ENCODE assay signal across 38 mouse cellular contexts in the genomic region with DNA sequence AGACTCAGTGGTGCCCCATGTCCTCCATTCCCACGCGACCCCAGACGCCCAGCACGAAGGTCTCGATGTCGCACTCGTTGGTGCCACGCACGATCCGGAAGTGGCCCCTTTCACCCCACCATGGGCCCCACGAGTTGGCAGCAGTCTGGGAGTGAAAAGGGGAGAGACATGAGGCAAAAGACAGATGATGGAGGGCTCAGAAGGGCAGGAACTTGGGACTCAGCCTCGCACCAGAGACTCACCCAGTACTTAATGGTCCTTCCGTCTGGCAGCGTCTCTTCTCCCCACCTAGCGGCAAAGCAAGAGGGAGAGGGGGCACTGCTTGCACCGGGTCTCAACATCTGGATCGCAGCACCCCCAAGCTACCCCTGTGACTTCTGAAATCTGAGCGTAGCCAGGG. TPM values are rescaled to one million over a fixed set of nuclear protein-coding genes. Genes with fewer than 3 reads are reported as not detected.
DNase-seq lines count a peak whose midpoint lies in the region; ATAC-seq and TF ChIP-seq lines count a peak whose summit lies in the region.
"Had no signal": no experiment of that assay in that cellular context is flagged by ENCODE, and none has a peak within 500 bp of the region (broad histone marks: within the 10 kb centered on the region; RNA-seq: fewer than 3 reads in every experiment).

No protein-coding gene starts in this region.

- H3K4me2 ChIP-seq in heart, embryonic 15.5 days: no peak overlapping the region
- H3K4me2 ChIP-seq in limb, embryonic 12.5 days: peak overlapping the region; percentile 10; the same call in 1 of the 2 replicates
- no peak overlapping the region for H3K4me2 ChIP-seq in forebrain, embryonic 14.5 days (ENCODE audit: low read length)
- H3K4me2 ChIP-seq: embryonic facial prominence, embryonic 15.5 days; forebrain, embryonic 13.5 days; heart, embryonic 12.5 days; hindbrain, embryonic 13.5 days; liver, embryonic 12.5 days; midbrain, embryonic 15.5 days; neural tube, embryonic 15.5 days had no signal

- H3K27me3 ChIP-seq in heart, embryonic 15.5 days: no peaks in the 10 kb centered on the region
- peaks cover 76% of the 10 kb centered on the region for H3K27me3 ChIP-seq in embryonic facial prominence, embryonic 10.5 days (replicated peaks; ENCODE audit: low read depth, poor library complexity, severe bottlenecking)
- peaks cover 25% of the 10 kb centered on the region for H3K27me3 ChIP-seq in limb, embryonic 12.5 days
- H3K27me3 ChIP-seq in forebrain, embryonic 14.5 days (replicated peaks; ENCODE audit: control insufficient read depth, insufficient read depth, low read length): peaks cover 5% of the 10 kb centered on the region; the same call in 1 of the 2 replicates
- H3K27me3 ChIP-seq: heart, embryonic 12.5 days had no signal

- peak overlapping the region; percentile 34; the same call in 1 of the 2 replicates for H3K4me3 ChIP-seq in gastrocnemius, adult 2 months
- no peak overlapping the region for H3K4me3 ChIP-seq in heart, embryonic 15.5 days
- H3K4me3 ChIP-seq in embryonic facial prominence, embryonic 10.5 days: no peak overlapping the region
- H3K4me3 ChIP-seq in limb, embryonic 12.5 days (replicated peaks): no peak overlapping the region
- H3K4me3 ChIP-seq in forebrain, embryonic 14.5 days (ENCODE audit: low read depth, low read length): no peak overlapping the region
- H3K4me3 ChIP-seq: embryonic facial prominence, embryonic 15.5 days; forebrain, embryonic 13.5 days; heart, embryonic 12.5 days; hindbrain, embryonic 13.5 days; liver, embryonic 12.5 days; midbrain, embryonic 10.5 days; midbrain, embryonic 15.5 days; neural tube, embryonic 15.5 days had no signal

- DNase-seq in gastrocnemius, adult 2 months: no peak
- no peak for DNase-seq in gastrocnemius, adult 18-20 months (ENCODE audit: low spot score)
- DNase-seq in heart, postnatal 10 days: no peak
- no peak for DNase-seq in embryonic facial prominence, embryonic 10.5 days (ENCODE audit: low spot score)
- DNase-seq in forebrain, embryonic 14.5 days (ENCODE audit: low spot score): no peak
- DNase-seq: cerebellum, adult 11 months; cerebellum, adult 9-10 months; cerebellum, postnatal 36 days; heart, postnatal 36 days; liver, postnatal 0 days; lung, postnatal 14 days; right cerebral cortex, adult 18-20 months; thymus, adult 2 months; thymus, postnatal 36 days had no signal

- peaks cover 81% of the 10 kb centered on the region for H3K4me1 ChIP-seq in heart, embryonic 15.5 days (replicated peaks)
- peaks cover 69% of the 10 kb centered on the region for H3K4me1 ChIP-seq in embryonic facial prominence, embryonic 10.5 days
- H3K4me1 ChIP-seq in limb, embryonic 12.5 days (replicated peaks): peaks cover 45% of the 10 kb centered on the region
- H3K4me1 ChIP-seq in forebrain, embryonic 14.5 days (ENCODE audit: control insufficient read depth, insufficient read depth, low read length): peaks cover 6% of the 10 kb centered on the region; the same call in 1 of the 2 replicates

- H3K36me3 ChIP-seq in heart, embryonic 15.5 days: no peaks in the 10 kb centered on the region
- H3K36me3 ChIP-seq in embryonic facial prominence, embryonic 10.5 days (replicated peaks): no peaks in the 10 kb centered on the region; the same call in 1 of the 2 replicates
- H3K36me3 ChIP-seq in limb, embryonic 12.5 days: no peaks in the 10 kb centered on the region
- H3K36me3 ChIP-seq in forebrain, embryonic 14.5 days (ENCODE audit: control insufficient read depth, insufficient read depth, low read length): no peaks in the 10 kb centered on the region
- H3K36me3 ChIP-seq: embryonic facial prominence, embryonic 15.5 days; hindbrain, embryonic 13.5 days; midbrain, embryonic 10.5 days; midbrain, embryonic 15.5 days; neural tube, embryonic 15.5 days had no signal

- H3K27ac ChIP-seq in gastrocnemius, adult 2 months: peak overlapping the region; percentile 75
- H3K27ac ChIP-seq in heart, embryonic 15.5 days: peak overlapping the region; percentile 55
- H3K27ac ChIP-seq in embryonic facial prominence, embryonic 10.5 days (replicated peaks): peak overlapping the region; percentile 30; the same call in 1 of the 2 replicates
- H3K27ac ChIP-seq in limb, embryonic 12.5 days: no peak overlapping the region
- no peak overlapping the region for H3K27ac ChIP-seq in forebrain, embryonic 14.5 days (ENCODE audit: low read depth, low read length)
- H3K27ac ChIP-seq: embryonic facial prominence, embryonic 15.5 days; forebrain, embryonic 13.5 days; hindbrain, embryonic 13.5 days; liver, embryonic 12.5 days; midbrain, embryonic 10.5 days; midbrain, embryonic 15.5 days; neural tube, embryonic 15.5 days had no signal

- no peak for TF ChIP-seq CTCF in gastrocnemius, adult 2 months (IDR thresholded peaks at IDR 0.05)

- H3K9ac ChIP-seq in heart, embryonic 15.5 days: no peak overlapping the region
- 0 out of 2 replicates have a peak overlapping the region, but pooled peaks have one; percentile 12 for H3K9ac ChIP-seq in limb, embryonic 12.5 days (replicated peaks)
- H3K9ac ChIP-seq in forebrain, embryonic 14.5 days (ENCODE audit: low read length): no peak overlapping the region
- H3K9ac ChIP-seq: embryonic facial prominence, embryonic 15.5 days; forebrain, embryonic 13.5 days; heart, embryonic 12.5 days; hindbrain, embryonic 13.5 days; liver, postnatal 0 days; midbrain, embryonic 15.5 days; neural tube, embryonic 15.5 days had no signal

- 77% methylated on average over 18 of the region's 18 CpGs for WGBS in heart, embryonic 15.5 days
- WGBS in embryonic facial prominence, embryonic 10.5 days: 78% methylated on average over 18 of the region's 18 CpGs
- 73% methylated on average over 18 of the region's 18 CpGs for WGBS in limb, embryonic 12.5 days
- WGBS in forebrain, embryonic 14.5 days: 84% methylated on average over 18 of the region's 18 CpGs

- intact Hi-C loops in gastrocnemius, adult 2 months (cut with DNase I): no loop called here
- intact Hi-C loops in heart, postnatal 10 days (cut with DNase I): loop anchor here (10.0 kb wide), 1 partner anchor 351 kb away; the partner anchor contains the start of gene Ptp4a2

- ATAC-seq in heart, embryonic 15.5 days (replicated peaks; ENCODE audit: insufficient number of reproducible peaks, insufficient read depth, low FRiP score, low read depth): no peak
- no peak for ATAC-seq in limb, embryonic 12.5 days (ENCODE audit: insufficient number of reproducible peaks, insufficient read depth, low FRiP score, low TSS enrichment, low read depth)
- no peak for ATAC-seq in erythroblast, adult 5-6 weeks (replicated peaks; ENCODE audit: low FRiP score, poor library complexity, severe bottlenecking)
- no peak for ATAC-seq in forebrain, embryonic 14.5 days
- ATAC-seq: forebrain, embryonic 13.5 days; liver, embryonic 12.5 days; liver, postnatal 0 days; midbrain, embryonic 15.5 days had no signal

- H3K9me3 ChIP-seq in heart, embryonic 15.5 days (replicated peaks): no peaks in the 10 kb centered on the region
- H3K9me3 ChIP-seq in embryonic facial prominence, embryonic 10.5 days: no peaks in the 10 kb centered on the region
- no peaks in the 10 kb centered on the region for H3K9me3 ChIP-seq in limb, embryonic 12.5 days
- no peaks in the 10 kb centered on the region for H3K9me3 ChIP-seq in forebrain, embryonic 14.5 days (replicated peaks; ENCODE audit: control insufficient read depth, low read length)
- H3K9me3 ChIP-seq: embryonic facial prominence, embryonic 15.5 days; forebrain, embryonic 13.5 days; G1E; heart, embryonic 12.5 days; hindbrain, embryonic 13.5 days; liver, embryonic 12.5 days; midbrain, embryonic 10.5 days; midbrain, embryonic 15.5 days; neural tube, embryonic 15.5 days had no signal

RNA-seq across cellular contexts. Expression of gene Tinagl1, which starts 8.9 kb away (rescaled TPM):
- total RNA-seq in gastrocnemius, adult 2 months (2021): 10 to 100 TPM; 18.7 to 45.2 TPM
- 10 to 100 TPM; 27.5 to 40.5 TPM for total RNA-seq in gastrocnemius, adult 18-20 months (2021)
- 52.0 and 57.2 TPM in 2 replicates for polyA plus RNA-seq in heart, embryonic 15.5 days (2015; fragmentation: Nextera tagmentation; extraction: Ambion mirVana)
- 10 to 100 TPM; 64.6 to 83.6 TPM for total RNA-seq in heart, postnatal 10 days (2021)
- polyA plus RNA-seq in embryonic facial prominence, embryonic 10.5 days (2016; fragmentation: Nextera tagmentation; extraction: Ambion mirVana): 10.7 and 12.3 TPM in 2 replicates
- polyA plus RNA-seq in limb, embryonic 12.5 days (2016; fragmentation: Nextera tagmentation; extraction: Ambion mirVana): 7.8 and 10.3 TPM in 2 replicates
- 67.6 and 69.8 TPM in 2 replicates for total RNA-seq in erythroblast, adult 5-6 weeks (2015; ENCODE audit: low replicate concordance)
- total RNA-seq in erythroblast, adult 5-6 weeks (2017; ENCODE audit: low replicate concordance): 95.4 and 126 TPM in 2 replicates
- 2.7 and 4.0 TPM in 2 replicates for polyA plus RNA-seq in forebrain, embryonic 14.5 days (2014; fragmentation: Nextera tagmentation; extraction: Ambion mirVana)
- total RNA-seq: CH12.LX had no signal

RNA-seq across cellular contexts. Expression of gene Hcrtr1, which starts 26.9 kb away (rescaled TPM):
- not detected for total RNA-seq in gastrocnemius, adult 2 months (2021)
- not detected for total RNA-seq in gastrocnemius, adult 18-20 months (2021)
- polyA plus RNA-seq in heart, embryonic 15.5 days (2015; fragmentation: Nextera tagmentation; extraction: Ambion mirVana): 0.13 TPM in 1 of 2 replicates, not detected in the other
- not detected for total RNA-seq in heart, postnatal 10 days (2021)
- 0.21 and 0.41 TPM in 2 replicates for polyA plus RNA-seq in embryonic facial prominence, embryonic 10.5 days (2016; fragmentation: Nextera tagmentation; extraction: Ambion mirVana)
- not detected in 2 replicates for polyA plus RNA-seq in limb, embryonic 12.5 days (2016; fragmentation: Nextera tagmentation; extraction: Ambion mirVana)
- total RNA-seq in erythroblast, adult 5-6 weeks (2015; ENCODE audit: low replicate concordance): not detected in 2 replicates
- not detected in 2 replicates for total RNA-seq in erythroblast, adult 5-6 weeks (2017; ENCODE audit: low replicate concordance)
- polyA plus RNA-seq in forebrain, embryonic 14.5 days (2014; fragmentation: Nextera tagmentation; extraction: Ambion mirVana): 0.13 and 0.48 TPM in 2 replicates
- total RNA-seq: CH12.LX; G1E; gastrocnemius, postnatal 4 days; heart, postnatal 36 days; megakaryocyte progenitor cell, adult 5-6 weeks had no signal
- polyA plus RNA-seq: C2C12; embryonic facial prominence, embryonic 15.5 days; forebrain, embryonic 13.5 days; G1E; heart, embryonic 12.5 days; kidney, embryonic 14.5 days; liver, embryonic 12.5 days; liver, postnatal 0 days had no signal

RNA-seq across cellular contexts. Expression of gene Gm853, which starts 56.1 kb away (rescaled TPM):
- not detected for total RNA-seq in gastrocnemius, adult 2 months (2021)
- total RNA-seq in gastrocnemius, adult 18-20 months (2021): not detected
- polyA plus RNA-seq in heart, embryonic 15.5 days (2015; fragmentation: Nextera tagmentation; extraction: Ambion mirVana): not detected in 2 replicates
- total RNA-seq in heart, postnatal 10 days (2021): not detected
- polyA plus RNA-seq in embryonic facial prominence, embryonic 10.5 days (2016; fragmentation: Nextera tagmentation; extraction: Ambion mirVana): not detected in 2 replicates
- polyA plus RNA-seq in limb, embryonic 12.5 days (2016; fragmentation: Nextera tagmentation; extraction: Ambion mirVana): not detected in 2 replicates
- not detected in 2 replicates for total RNA-seq in erythroblast, adult 5-6 weeks (2015; ENCODE audit: low replicate concordance)
- not detected in 2 replicates for total RNA-seq in erythroblast, adult 5-6 weeks (2017; ENCODE audit: low replicate concordance)
- polyA plus RNA-seq in forebrain, embryonic 14.5 days (2014; fragmentation: Nextera tagmentation; extraction: Ambion mirVana): 0.11 and 0.89 TPM in 2 replicates
- total RNA-seq: adrenal gland, postnatal 10 days; CH12.LX; gastrocnemius, adult 8-10 months; gastrocnemius, postnatal 4 days; heart, postnatal 36 days; layer of hippocampus, adult 18-20 months; layer of hippocampus, postnatal 10 days; left cerebral cortex, adult 18-20 months; megakaryocyte progenitor cell, adult 5-6 weeks had no signal
- polyA plus RNA-seq: C2C12; embryonic facial prominence, embryonic 15.5 days; forebrain, embryonic 13.5 days; frontal cortex, adult 2 months; G1E; heart, embryonic 12.5 days; kidney, embryonic 14.5 days; liver, embryonic 12.5 days; liver, postnatal 0 days; neural tube, embryonic 15.5 days; spleen, adult 2 months had no signal

Comparison
In these comparisons a context has a peak if more than half of its experiments do, and no peak if none do; other contexts are left out.
1. H3K27ac ChIP-seq: peak in gastrocnemius, adult 2 months (single experiment), heart, embryonic 15.5 days (single experiment) and embryonic facial prominence, embryonic 10.5 days (single experiment); none in limb, embryonic 12.5 days (single experiment) and forebrain, embryonic 14.5 days (single experiment).